Mouse (Mus musculus) lung, adult 2 months (tissue): ENCODE measurements at regions not wholly inside any gene's neighbourhood (a gene's known extent, or its start where the extent isn't known, plus 50 kb on each side); places are given as distances from the start of the nearest gene placed in this dataset.

Source experiments
- CTCF ChIP-seq: fragments of 200-500 bp; IDR thresholded peaks from 2 replicates; pipeline ENCODE4 v1.5.1; 2011; ENCODE audit warnings: mild to moderate bottlenecking, low read length, control low read depth; ENCODE audit not compliant: insufficient read depth
- POLR2A ChIP-seq: fragments of 200-500 bp; IDR thresholded peaks from 2 replicates; pipeline ENCODE4 v1.6.1; 2011; ENCODE audit warnings: low read depth, mild to moderate bottlenecking, control low read depth, low read length, borderline replicate concordance; ENCODE audit errors: extremely low read depth

- no peak for TF ChIP-seq CTCF
- no peak for TF ChIP-seq POLR2A
Measured at GRCm38 (mm10) chr2:172690196-172690595, 140.8 kb downstream of the Tfap2c start.
